Mouse (Mus musculus) lung, postnatal 0 days (tissue): ENCODE results near the gene Abca7.

Experiments used
- CTCF ChIP-seq: IDR thresholded peaks from 2 replicates; pipeline ENCODE4 v1.5.1; 2016; ENCODE audit warnings: antibody characterized with exemption, mild to moderate bottlenecking
- EP300 ChIP-seq: IDR thresholded peaks from 2 replicates; pipeline ENCODE4 v1.6.1; 2016; ENCODE audit warnings: antibody characterized with exemption, mild to moderate bottlenecking, control low read depth

DNA sequence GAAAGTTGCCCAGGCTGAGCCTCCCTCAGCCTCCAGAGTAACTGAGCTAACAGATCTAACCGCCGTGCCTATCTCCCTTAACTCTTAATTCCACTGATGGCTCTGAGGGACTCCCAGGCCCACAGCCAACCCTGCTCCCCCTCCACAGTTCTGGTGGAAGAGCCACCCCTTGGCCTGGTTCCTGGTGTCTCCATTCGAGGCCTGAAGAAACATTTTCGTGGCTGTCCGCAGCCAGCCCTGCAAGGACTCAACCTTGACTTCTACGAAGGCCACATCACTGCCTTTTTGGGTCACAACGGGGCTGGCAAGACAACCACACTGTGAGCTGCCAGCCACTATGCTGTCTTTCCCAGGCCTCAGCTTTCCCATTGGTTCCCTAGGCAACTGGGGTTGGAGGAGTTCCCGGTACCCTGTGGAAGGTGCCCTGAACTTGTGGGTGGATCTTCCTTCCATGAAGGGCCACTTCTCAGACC, 8.0 kb downstream of the Abca7 start:
- TF ChIP-seq EP300 (no peak), CTCF (no peak)
